10 mouse cellular contexts compared by ENCODE assay signal in genomic region chr10:117493824-117494121, GRCm38 (mm10).
DNase-seq lines count a peak whose midpoint lies in the region; ATAC-seq and TF ChIP-seq lines count a peak whose summit lies in the region.
"Had no signal": no experiment of that assay in that cellular context is flagged by ENCODE, and none has a peak within 500 bp of the region (broad histone marks: within the 10 kb centered on the region; RNA-seq: fewer than 3 reads in every experiment).

No protein-coding gene starts in this region.

- no peak for TF ChIP-seq EP300 in heart, postnatal 0 days (IDR thresholded peaks at IDR 0.05; ENCODE audit: low read depth)

- H3K9me3 ChIP-seq in heart, postnatal 0 days (replicated peaks; ENCODE audit: control insufficient read depth, low read length): no peaks in the 10 kb centered on the region
- H3K9me3 ChIP-seq in limb, embryonic 15.5 days: no peaks in the 10 kb centered on the region

- H3K4me2 ChIP-seq in heart, postnatal 0 days (ENCODE audit: low read depth, low read length): peak overlapping the region; percentile 58
- H3K4me2 ChIP-seq in limb, embryonic 15.5 days: peak overlapping the region; percentile 42; the same call in 1 of the 2 replicates

- no peak overlapping the region for H3K9ac ChIP-seq in heart, postnatal 0 days (replicated peaks; ENCODE audit: low read depth, low read length)
- H3K9ac ChIP-seq in limb, embryonic 15.5 days: no peak overlapping the region

- 15% methylated on average over 4 of the region's 5 CpGs for WGBS in heart, postnatal 0 days
- WGBS in limb, embryonic 15.5 days: 19% methylated on average over 3 of the region's 5 CpGs

- no peaks in the 10 kb centered on the region for H3K27me3 ChIP-seq in heart, postnatal 0 days (ENCODE audit: control insufficient read depth, insufficient read depth, low read length)
- no peaks in the 10 kb centered on the region for H3K27me3 ChIP-seq in limb, embryonic 15.5 days

- no peak overlapping the region for H3K27ac ChIP-seq in heart, postnatal 0 days (ENCODE audit: low read depth)
- H3K27ac ChIP-seq in limb, embryonic 15.5 days: no peak overlapping the region
- H3K27ac ChIP-seq in gastrocnemius, adult 2 months: no peak overlapping the region

- H3K4me3 ChIP-seq in heart, postnatal 0 days (ENCODE audit: low read depth, low read length): no peak overlapping the region
- no peak overlapping the region for H3K4me3 ChIP-seq in limb, embryonic 15.5 days
- no peak overlapping the region for H3K4me3 ChIP-seq in gastrocnemius, adult 2 months

- intact Hi-C loops in heart, postnatal 14 days (cut with DNase I): no loop called here
- intact Hi-C loops in gastrocnemius, adult 2 months (cut with DNase I): no loop called here

- no peak for ATAC-seq in heart, postnatal 0 days (ENCODE audit: insufficient read depth, low read depth)
- no peak for ATAC-seq in limb, embryonic 15.5 days (ENCODE audit: insufficient number of reproducible peaks, low FRiP score, low TSS enrichment, low read depth)

- H3K4me1 ChIP-seq in heart, postnatal 0 days (ENCODE audit: control insufficient read depth, insufficient read depth): no peaks in the 10 kb centered on the region
- H3K4me1 ChIP-seq in limb, embryonic 15.5 days: 0 out of 2 replicates have a peak, but pooled peaks cover 5% of the 10 kb centered on the region

- DNase-seq in heart, postnatal 0 days (ENCODE audit: low spot score): no peak
- no peak for DNase-seq in heart, postnatal 14 days
- DNase-seq in thymus, postnatal 0 days (ENCODE audit: low spot score): peak; percentile 15
- DNase-seq in thymus, adult 18-20 months: no peak
- no peak for DNase-seq in cerebellum, adult 8-10 months
- DNase-seq in gastrocnemius, adult 2 months: no peak
- DNase-seq in adrenal gland, postnatal 36 days: no peak
- DNase-seq: left cerebral cortex, postnatal 4 days; right cerebral cortex, postnatal 14 days had no signal

- no peaks in the 10 kb centered on the region for H3K36me3 ChIP-seq in heart, postnatal 0 days (replicated peaks; ENCODE audit: control insufficient read depth, insufficient read depth, low read length)
- no peaks in the 10 kb centered on the region for H3K36me3 ChIP-seq in limb, embryonic 15.5 days

- no peak for TF ChIP-seq CTCF in heart, postnatal 0 days (IDR thresholded peaks at IDR 0.05; ENCODE audit: low read depth)
- TF ChIP-seq CTCF in gastrocnemius, adult 2 months (IDR thresholded peaks at IDR 0.05): no peak
